Mouse (Mus musculus) intestine, embryonic 14.5 days (tissue): ENCODE measurements around the gene Pard3. TPM values are rescaled to one million over a fixed set of nuclear protein-coding genes. Genes with fewer than 3 reads are reported as not detected.
A peak's percentile ranks its signal among the peaks of the same experiment; 100 is the strongest.

Source experiments
- ATAC-seq: fragments of 200-750 bp; cut with Nextera tagmentation; replicated peaks from 2 replicates; pipeline ENCODE4 v1.8.0; 2017; ENCODE audit warnings: low read depth, moderate number of reproducible peaks, moderate TSS enrichment, moderate library complexity; ENCODE audit not compliant: low FRiP score, low TSS enrichment
- DNase-seq: peaks from one replicate; pipeline ENCODE4 v3.0.0-alpha.2; 2018; ENCODE audit warnings: low spot score
- H3K27ac ChIP-seq: fragments of 300-500 bp; sonication (generic); 2 replicates; pipeline ENCODE4 v1.5.1; 2014; ENCODE audit warnings: low read depth, mild to moderate bottlenecking, control low read depth
- H3K27me3 ChIP-seq: fragments of 300-500 bp; sonication (generic); replicated peaks from 2 replicates; pipeline ENCODE4 v1.6.1; 2014; ENCODE audit warnings: low read length, control low read depth; ENCODE audit not compliant: control insufficient read depth, insufficient read depth
- H3K36me3 ChIP-seq: fragments of 300-500 bp; sonication (generic); 2 replicates; pipeline ENCODE4 v1.6.1; 2014; ENCODE audit warnings: low read length, control low read depth; ENCODE audit not compliant: control insufficient read depth, insufficient read depth
- H3K4me1 ChIP-seq: fragments of 300-500 bp; sonication (generic); replicated peaks from 2 replicates; pipeline ENCODE4 v1.6.1; 2014; ENCODE audit warnings: low read length, control low read depth, mixed read lengths; ENCODE audit not compliant: control insufficient read depth, insufficient read depth
- H3K4me2 ChIP-seq: fragments of 300-500 bp; sonication (generic); 2 replicates; pipeline ENCODE4 v1.6.1; 2014; ENCODE audit warnings: low read length
- H3K4me3 ChIP-seq: fragments of 300-500 bp; sonication (generic); 2 replicates; pipeline ENCODE4 v1.5.1; 2014; ENCODE audit warnings: low read depth, low read length, control low read depth, mixed read lengths
- H3K9ac ChIP-seq: fragments of 300-500 bp; sonication (generic); 2 replicates; pipeline ENCODE4 v1.6.1; 2014; ENCODE audit warnings: mild to moderate bottlenecking, low read length
- H3K9me3 ChIP-seq: fragments of 300-500 bp; sonication (generic); 2 replicates; pipeline ENCODE4 v1.6.1; 2016; ENCODE audit warnings: low read length, control low read depth; ENCODE audit not compliant: control insufficient read depth
- WGBS: fragments of 180-500 bp; shearing (Covaris S2); extraction: QIAGEN DNeasy Blood & Tissue Kit; methylation state at CpG from one replicate; pipeline ENCODE4 v1.1.7; 2014; 5-methylcytosine and 5-hydroxymethylcytosine counted together
- polyA plus RNA-seq: library from polyadenylated mRNA; unstranded; fragments of >200 nt; fragmentation: Nextera tagmentation; extraction: Ambion mirVana; gene quantifications from 2 replicates; pipeline ENCODE4 v1.2.1, GENCODE M21; 2014

Gene Pard3
- polyA plus RNA-seq, 1 experiment from 2014 or later: 36.6 TPM

DNA sequence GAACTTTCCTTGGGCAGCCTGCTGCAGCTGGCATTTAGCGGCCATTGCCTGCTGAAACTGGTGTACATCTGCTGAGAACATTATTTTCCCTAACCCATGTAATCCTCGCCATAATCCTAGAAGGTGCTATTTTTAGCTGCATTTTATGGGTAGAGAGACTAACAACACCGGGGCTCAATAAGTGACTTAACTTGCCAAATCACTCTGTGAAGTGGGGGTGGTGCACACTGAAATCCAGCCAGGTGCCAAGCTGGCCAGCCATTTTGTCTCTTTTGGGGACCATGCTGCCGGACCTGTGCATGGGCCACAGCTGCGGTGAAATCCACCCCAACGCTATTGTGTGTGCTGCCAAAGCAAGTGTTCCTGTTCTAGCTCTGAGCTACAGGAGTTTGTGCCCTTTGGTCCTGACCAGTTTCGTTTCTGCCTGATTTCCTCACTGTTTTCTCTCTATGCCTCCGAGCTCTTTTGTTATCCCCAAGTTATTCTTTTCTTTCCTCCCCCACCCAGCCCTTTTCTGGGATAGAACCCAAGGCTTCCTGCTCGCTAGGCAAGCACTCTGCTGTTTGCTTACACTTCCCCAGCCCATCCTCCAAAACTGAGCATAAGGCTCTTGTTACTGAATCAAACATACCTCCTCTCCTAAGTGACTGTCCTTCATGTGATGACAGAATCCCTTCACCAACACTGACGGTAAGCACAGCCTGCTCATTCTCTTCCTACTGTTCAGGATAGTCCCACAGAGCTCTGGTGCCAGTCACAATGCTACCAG lies 375.9 kb downstream of the Pard3 start:
- H3K9ac ChIP-seq: no peak overlapping the region
- H3K4me1 ChIP-seq: peaks cover 14% of the 10 kb centered on the region
- WGBS: 57% methylated on average over 10 of the region's 10 CpGs
- no peak overlapping the region for H3K4me3 ChIP-seq
- no peak overlapping the region for H3K4me2 ChIP-seq
- no peaks in the 10 kb centered on the region for H3K27me3 ChIP-seq
- H3K9me3 ChIP-seq: no peaks in the 10 kb centered on the region
- DNase-seq: no peak
- ATAC-seq: no peak
- peak overlapping the region; percentile 40; the same call in 1 of the 2 replicates for H3K27ac ChIP-seq
- H3K36me3 ChIP-seq: 0 out of 2 replicates have a peak, but pooled peaks cover 8% of the 10 kb centered on the region

DNA sequence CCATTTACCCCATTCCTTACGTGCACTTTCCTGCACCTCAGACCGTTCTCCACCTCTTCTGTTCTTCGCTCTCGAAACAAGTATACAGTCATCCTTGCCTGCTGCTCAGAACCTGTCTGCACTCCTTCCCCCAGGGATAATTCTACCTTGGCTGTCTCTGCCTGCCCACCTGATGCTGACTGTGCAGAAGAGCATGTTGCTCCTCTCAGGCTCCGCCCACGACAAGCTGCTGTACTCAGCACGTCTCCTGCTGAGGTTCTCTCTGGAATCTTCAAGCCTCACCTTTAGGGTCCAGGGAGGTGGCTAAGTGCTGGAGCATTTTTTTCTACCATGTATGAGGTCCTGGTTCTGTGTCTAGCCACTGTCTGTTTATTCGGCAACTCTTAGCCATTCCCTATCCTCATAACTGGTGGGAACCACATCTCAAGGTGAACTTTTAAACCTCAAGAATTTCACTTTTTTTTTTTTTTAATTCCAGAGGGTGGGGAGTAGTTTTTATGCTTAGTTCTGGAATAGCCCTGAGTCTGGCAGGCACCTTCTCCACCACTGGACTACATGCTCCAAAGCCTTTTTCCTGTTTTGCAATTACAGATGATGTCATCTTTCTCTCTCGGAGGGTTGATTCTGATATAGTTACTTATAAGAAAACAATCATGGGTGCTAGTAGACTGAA lies 376.6 kb downstream of the Pard3 start:
- H3K4me1 ChIP-seq: peaks cover 14% of the 10 kb centered on the region
- no peaks in the 10 kb centered on the region for H3K9me3 ChIP-seq
- no peaks in the 10 kb centered on the region for H3K27me3 ChIP-seq
- no peak overlapping the region for H3K4me3 ChIP-seq
- no peak overlapping the region for H3K4me2 ChIP-seq
- no peak overlapping the region for H3K9ac ChIP-seq
- peak; percentile 16; the same call in 1 of the 2 replicates for ATAC-seq
- WGBS: 64% methylated on average over 9 of the region's 9 CpGs
- DNase-seq: no peak
- H3K36me3 ChIP-seq: 0 out of 2 replicates have a peak, but pooled peaks cover 5% of the 10 kb centered on the region
- H3K27ac ChIP-seq: peak overlapping the region; percentile 29

DNA sequence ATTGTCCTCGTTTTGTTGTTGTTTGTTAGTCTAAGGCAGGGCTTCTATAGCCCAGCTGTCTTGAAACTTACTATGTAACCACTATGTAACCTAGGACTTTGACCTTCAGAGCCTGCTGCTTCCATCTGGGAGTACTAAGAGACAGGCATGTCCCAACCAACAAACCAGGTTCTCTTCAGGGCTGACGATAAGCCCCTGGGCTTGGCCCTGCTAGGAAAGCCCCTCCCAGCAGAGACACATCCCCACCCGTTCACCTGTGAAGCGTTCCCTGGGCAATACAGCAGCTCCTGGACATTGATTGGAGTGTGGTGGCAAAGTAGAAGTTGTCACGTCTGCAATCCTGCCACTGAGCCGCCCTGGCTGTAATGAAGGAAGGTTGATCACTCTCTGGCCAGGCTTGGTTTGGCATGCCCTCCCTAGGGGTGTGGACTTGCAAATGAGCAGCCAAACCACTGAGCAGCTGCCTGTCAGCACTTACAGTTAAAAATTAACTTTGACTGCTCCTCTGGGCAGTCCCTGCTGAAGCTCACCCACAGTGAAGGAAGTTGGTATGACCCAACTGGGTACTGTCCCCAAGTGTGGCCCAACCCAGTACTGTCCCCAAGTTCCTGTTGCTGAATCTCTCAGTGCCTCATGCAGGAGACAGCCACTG lies 377.3 kb downstream of the Pard3 start:
- Histone ChIP-seq H3K9me3 (no peaks in the 10 kb centered on the region), H3K4me1 (peaks cover 14% of the 10 kb centered on the region), H3K9ac (no peak overlapping the region), H3K36me3 (0 out of 2 replicates have a peak, but pooled peaks cover 5% of the 10 kb centered on the region), H3K27ac (peak overlapping the region; percentile 29), H3K4me3 (no peak overlapping the region), H3K27me3 (no peaks in the 10 kb centered on the region), H3K4me2 (no peak overlapping the region)
- ATAC-seq (peak; percentile 87), DNase-seq (peak; percentile 74)
- WGBS: 60% methylated on average over 6 of the region's 6 CpGs

DNA sequence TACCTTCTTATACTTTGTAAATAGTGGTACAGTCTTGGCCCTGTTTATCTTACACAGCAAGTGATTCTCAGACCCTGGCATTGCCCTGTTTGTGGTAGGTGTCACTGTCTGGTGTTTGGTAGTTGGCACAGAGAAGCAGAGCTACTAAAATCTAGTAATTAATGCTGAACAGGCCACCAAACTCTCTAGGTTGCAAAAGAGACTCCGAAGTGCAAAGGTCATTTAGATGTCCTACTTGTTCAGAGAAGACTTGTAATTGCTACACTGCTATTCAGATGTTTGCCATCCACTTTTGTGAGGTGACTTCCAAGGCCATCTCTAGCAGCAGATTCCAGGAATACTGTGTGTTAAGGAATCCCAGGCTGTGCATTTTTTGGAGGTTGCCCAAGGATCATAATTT lies 383.7 kb downstream of the Pard3 start:
- no peaks in the 10 kb centered on the region for H3K9me3 ChIP-seq

DNA sequence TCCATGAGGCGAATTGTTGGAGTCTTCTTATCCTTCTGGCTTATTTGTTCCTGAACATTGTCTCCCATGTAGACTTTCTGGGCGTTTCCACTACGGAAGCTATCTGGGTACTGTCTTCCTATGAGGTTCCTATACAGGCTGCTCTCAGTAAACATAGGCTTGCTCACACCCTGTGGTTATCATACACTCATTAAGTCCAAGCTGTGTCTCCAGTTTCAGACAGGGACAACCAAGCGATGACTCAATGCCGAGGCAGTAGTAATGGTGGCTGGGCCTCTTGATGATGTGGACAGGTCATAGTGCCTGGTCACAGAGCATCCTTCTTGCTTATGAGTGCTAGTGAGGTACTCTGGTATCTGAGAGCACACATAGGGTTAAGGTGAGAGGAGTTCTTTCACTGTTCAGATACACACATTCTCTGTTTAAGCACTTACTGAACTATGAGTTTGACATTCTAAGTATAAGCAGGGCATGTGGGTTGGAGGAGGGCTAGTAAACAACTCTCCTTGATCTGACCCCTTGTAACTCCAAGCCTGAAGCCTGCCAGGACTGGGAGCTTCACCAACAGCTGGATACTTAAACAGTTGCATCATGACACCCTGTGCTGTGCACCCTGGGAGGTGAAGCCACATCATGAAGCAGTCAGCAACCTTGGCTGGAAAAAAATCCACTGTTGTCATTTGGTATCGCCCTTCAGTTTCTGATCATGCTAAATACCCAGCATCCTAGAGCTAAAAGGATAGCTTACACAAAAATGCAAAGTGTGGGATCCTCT lies 385.6 kb downstream of the Pard3 start:
- DNase-seq (no peak), ATAC-seq (no peak)
- no peaks in the 10 kb centered on the region for H3K4me1 ChIP-seq
- no peak overlapping the region for H3K27ac ChIP-seq
- 94% methylated on average over 6 of the region's 6 CpGs for WGBS
- H3K4me3 ChIP-seq: no peak overlapping the region
- no peak overlapping the region for H3K4me2 ChIP-seq
- H3K27me3 ChIP-seq: no peaks in the 10 kb centered on the region
- H3K9ac ChIP-seq: no peak overlapping the region
- H3K36me3 ChIP-seq: no peaks in the 10 kb centered on the region; the same call in 1 of the 2 replicates
- H3K9me3 ChIP-seq: no peaks in the 10 kb centered on the region

More for the DNA sequence above, 383.7 kb downstream of the Pard3 start:
- no peaks in the 10 kb centered on the region for H3K4me1 ChIP-seq
- H3K4me2 ChIP-seq: no peak overlapping the region
- no peak overlapping the region for H3K27ac ChIP-seq
- H3K4me3 ChIP-seq: no peak overlapping the region
- H3K9ac ChIP-seq: no peak overlapping the region
- no peak for ATAC-seq
- no peaks in the 10 kb centered on the region for H3K27me3 ChIP-seq
- DNase-seq: no peak
- H3K36me3 ChIP-seq: no peaks in the 10 kb centered on the region
- 94% methylated on average over 1 of the region's 1 CpGs for WGBS

DNA sequence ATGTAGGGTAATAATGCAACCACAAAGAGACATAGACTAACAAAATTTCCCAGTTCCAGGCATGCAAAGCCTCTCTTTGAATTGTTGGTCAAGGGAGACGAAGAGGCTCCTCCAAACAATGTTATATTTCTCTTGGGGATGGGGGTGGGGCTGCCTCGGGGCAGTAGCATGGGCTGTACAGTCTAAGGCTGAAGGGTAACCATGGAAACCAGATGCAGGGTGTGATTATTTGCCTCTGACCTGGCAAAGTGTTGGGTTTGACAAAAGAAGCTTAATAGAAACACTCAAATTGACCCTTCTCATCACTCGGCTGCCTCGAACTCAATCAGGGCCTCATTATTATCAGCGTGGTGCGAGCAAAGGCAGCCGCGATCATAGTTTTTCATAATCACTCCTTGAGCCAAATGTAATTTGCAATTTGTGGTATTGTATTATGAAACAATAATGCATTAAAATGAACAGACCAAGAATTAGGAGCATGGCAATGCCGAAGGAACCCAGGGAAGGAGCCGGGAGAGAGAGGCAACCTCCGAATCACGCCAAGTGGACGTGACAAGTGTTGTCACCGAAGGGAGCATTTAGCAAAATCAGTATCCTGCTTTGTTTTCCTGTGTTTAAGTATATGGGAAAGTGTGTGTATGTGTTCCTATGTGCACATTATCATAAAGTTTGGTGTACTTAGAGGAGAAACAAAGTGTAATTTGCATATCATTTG lies 387.4 kb downstream of the Pard3 start:
- Histone ChIP-seq H3K4me1 (no peaks in the 10 kb centered on the region), H3K9me3 (no peaks in the 10 kb centered on the region), H3K4me2 (no peak overlapping the region), H3K36me3 (no peaks in the 10 kb centered on the region; the same call in 1 of the 2 replicates), H3K9ac (no peak overlapping the region), H3K4me3 (no peak overlapping the region), H3K27me3 (no peaks in the 10 kb centered on the region), H3K27ac (no peak overlapping the region)
- ATAC-seq (0 out of 2 replicates have a peak, but pooled peaks have one; percentile 36), DNase-seq (no peak)
- 83% methylated on average over 14 of the region's 14 CpGs for WGBS

DNA sequence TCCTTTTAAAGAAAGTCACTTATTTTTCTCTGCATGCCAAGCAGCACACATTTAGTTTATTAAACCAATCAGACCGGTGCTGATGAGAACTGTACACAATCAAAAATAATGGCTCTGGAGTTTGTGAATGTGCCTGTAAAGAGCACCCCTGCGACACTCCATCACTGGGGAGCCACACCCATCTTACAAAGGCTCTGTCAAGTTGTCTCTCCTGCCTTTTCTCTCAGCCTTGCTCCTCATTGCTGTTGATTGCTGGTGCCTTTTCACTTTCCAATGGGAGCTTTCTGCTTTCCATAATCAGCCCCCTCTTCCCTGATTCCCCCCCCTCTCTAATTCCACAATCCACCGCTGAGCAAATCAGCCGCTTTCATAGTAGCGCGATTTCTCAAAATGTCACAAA lies 388.7 kb downstream of the Pard3 start:
- H3K4me1 ChIP-seq: no peaks in the 10 kb centered on the region
- H3K27me3 ChIP-seq: no peaks in the 10 kb centered on the region
- no peak overlapping the region for H3K27ac ChIP-seq
- 93% methylated on average over 6 of the region's 6 CpGs for WGBS
- H3K9ac ChIP-seq: no peak overlapping the region
- H3K4me3 ChIP-seq: no peak overlapping the region
- no peak for ATAC-seq
- no peak overlapping the region for H3K4me2 ChIP-seq
- no peak for DNase-seq
- no peaks in the 10 kb centered on the region for H3K9me3 ChIP-seq
- no peaks in the 10 kb centered on the region; the same call in 1 of the 2 replicates for H3K36me3 ChIP-seq
